Mouse (Mus musculus): Measurements from ENCODE around the gene Dpf1.
A peak's percentile ranks its signal among the peaks of the same experiment; 100 is the strongest.

The Dpf1 gene

DNA sequence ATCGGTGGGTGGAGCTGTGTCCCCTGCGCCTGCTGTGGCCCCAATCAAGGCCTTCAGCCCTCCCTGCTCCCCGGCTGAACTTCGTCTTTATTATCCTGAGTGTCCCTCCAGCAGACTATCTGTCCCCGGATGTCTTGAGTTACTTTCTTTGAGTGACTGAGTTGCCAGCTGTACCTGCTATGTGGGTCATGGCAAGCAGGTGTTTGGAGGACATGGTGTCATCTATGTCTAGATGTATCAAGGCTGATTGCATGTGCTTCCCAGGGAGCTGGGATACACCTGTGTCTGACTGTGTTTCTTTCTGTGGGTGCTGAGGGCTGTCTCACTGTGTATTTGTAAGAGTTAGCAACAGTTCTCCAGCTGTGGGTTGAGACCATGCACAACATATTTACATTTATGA, 6.0 kb downstream of the Dpf1 start:
- no peak for DNase-seq (ENCODE audit: low spot score in 2 of 2)

DNA sequence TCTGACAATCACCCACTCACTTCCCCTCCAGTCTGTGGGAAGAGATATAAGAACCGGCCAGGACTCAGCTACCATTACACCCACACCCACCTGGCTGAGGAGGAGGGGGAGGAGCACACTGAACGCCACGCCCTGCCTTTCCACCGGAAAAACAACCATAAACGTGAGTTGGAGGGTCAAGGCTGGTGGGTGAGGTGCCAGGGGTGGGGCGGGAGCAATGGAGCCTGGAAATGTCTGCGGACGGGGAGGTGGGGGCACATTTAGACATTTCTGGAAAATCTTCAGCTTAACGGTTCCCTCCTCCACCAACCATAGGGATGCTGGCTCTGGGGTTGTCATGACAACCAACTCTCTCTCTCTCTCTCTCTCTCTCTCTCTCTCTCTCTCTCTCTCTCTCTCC, 9.3 kb downstream of the Dpf1 start:
- DNase-seq (ENCODE audit: low spot score in 2 of 2): no peak

GRCm38 (mm10) chr7:29313572-29314261, 10.0 kb downstream of the Dpf1 start:
- DNase-seq (ENCODE audit: low spot score in 2 of 2): no peak

DNA sequence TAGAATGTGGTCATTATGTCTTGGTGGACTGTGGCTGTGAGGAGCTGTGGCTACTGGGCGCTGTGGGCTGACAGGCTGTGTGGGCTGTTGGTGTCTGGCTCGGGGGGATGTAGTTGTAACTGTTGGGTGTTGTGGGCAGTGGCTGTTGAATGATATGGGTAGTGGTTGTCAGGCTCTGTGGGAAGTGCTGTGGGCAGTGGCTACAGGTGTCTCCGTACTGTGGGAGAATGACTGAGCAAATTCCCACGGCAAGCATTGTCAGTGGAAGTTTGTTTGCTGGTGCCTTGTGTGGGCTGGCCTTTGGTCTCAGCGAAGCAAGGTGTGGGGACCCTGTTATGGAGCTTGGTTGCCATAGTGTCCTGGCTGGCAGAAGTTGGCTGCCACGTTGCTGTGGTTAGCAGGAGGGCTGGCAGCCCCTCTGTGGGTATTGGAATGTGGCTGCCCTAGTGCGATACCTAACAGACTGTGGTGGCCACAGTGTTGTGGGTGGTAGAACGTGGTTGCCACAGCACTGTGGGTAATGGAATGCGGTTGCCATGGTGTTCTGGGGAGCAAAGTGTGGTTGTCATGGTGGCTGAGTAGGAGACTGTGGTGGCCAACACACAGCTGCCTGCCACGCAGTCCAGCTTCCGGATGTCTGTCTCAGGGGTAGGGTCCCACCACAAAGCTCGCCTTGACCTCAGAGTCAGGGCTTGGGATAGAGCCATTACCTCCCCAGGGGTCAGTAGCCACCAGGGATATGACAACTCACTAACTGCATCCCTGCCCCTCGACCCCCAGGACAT, 11.3 kb downstream of the Dpf1 start:
- no peak for DNase-seq (ENCODE audit: low spot score in 2 of 2)

- DNase-seq (ENCODE audit: low spot score in 2 of 2): no peak
Measured at GRCm38 (mm10) chr7:29316137-29316734, 12.5 kb downstream of the Dpf1 start.

DNA sequence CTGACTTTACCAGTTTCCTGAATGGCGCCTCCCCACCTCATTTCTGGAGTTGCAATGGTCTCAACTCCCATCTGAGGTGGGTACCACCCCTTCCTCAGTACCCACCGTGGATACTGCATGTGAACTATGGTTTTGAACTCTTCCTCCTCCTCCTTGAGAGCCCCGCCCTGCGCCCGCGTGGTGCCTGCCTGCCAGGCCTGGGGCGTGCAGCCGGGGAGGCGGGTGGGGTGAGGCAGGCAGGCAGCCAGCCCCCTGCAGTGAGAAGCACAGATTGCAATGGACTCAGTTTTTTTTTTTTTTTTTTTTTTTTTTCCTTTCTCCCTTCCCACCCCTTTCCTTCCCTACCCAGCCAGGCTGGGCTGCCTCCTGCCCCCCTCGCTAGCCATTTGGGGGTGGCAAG, 13.2 kb downstream of the Dpf1 start:
- peak in 1 of 2 experiments; percentile 60 for DNase-seq (ENCODE audit: low spot score in 2 of 2)

- DNase-seq (ENCODE audit: low spot score in 2 of 2): peak; percentile 69 to 75
Measured at GRCm38 (mm10) chr7:29317558-29317957, 13.8 kb downstream of the Dpf1 start.

DNA sequence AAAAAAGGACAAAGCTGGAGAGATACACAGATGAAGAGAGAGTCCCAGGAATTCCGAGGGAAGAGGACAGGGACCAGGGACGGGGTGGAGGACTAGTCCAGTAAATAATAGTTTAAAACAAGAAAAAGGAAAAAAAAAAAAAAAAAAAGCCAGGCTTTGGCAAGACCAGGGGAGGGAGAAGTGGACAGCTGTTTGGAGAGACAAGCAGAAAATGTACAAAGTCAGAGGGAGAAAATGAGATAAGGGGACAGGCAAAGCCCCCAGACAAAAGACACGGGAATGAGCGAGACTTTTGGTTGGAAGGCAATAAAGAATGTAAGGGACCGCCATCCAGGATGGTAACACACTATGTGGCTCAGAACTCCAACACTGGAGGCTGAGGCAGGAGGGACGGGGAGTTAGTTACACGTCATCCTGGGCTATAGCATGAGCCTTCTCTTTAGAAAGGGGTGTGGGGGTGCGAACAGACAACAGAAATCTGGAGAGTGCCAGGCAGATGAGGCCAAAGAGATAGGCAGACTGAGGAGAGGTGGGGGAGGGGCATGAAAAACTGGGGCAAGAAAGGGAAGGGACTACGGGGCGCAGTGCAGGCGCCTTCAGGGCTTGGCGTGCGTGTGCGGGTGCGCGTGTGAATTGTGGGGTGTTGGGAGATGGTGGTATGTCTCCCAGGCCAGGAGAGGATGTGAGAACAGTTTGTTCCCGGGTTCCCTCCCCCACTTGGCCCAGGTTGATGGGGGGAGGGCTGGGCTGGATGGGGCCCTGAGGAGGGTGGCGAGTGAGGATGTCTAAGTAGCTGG, 14.6 kb downstream of the Dpf1 start:
- peak in 1 of 2 experiments; percentile 77 for DNase-seq (ENCODE audit: low spot score in 2 of 2)

GRCm38 (mm10) chr7:29319337-29320307, 15.9 kb downstream of the Dpf1 start:
- no peak for DNase-seq (ENCODE audit: low spot score in 2 of 2)

- no peak for DNase-seq (ENCODE audit: low spot score in 2 of 2)
Measured at GRCm38 (mm10) chr7:29327087-29327486, 23.3 kb downstream of the Dpf1 start.

DNA sequence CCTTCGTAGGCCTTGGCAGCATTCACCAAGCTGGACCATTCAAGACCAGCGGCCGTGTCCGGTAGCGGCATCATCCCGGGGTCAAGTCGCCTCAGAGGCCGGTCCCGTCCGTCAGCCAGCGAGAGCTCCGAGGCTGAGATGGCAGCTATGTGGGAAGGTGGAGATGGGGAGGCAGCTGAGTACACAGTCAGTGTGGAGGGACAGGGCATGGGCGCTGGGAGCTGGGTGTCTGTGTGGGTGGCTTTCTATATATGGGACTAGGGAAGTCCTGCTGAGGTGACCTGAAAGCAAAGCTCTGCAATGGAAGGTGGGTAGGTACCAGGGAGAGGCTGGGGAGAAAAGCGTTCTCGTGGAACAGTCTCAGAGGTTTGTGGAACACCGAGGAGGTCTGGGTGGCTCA, 25.2 kb downstream of the Dpf1 start:
- no peak for DNase-seq (ENCODE audit: low spot score in 2 of 2)

GRCm38 (mm10) chr7:29334156-29334555, 30.4 kb downstream of the Dpf1 start:
- DNase-seq (ENCODE audit: low spot score in 2 of 2): no peak

- DNase-seq (ENCODE audit: low spot score in 2 of 2): no peak
Measured at GRCm38 (mm10) chr7:29335276-29335675, 31.5 kb downstream of the Dpf1 start.

DNA sequence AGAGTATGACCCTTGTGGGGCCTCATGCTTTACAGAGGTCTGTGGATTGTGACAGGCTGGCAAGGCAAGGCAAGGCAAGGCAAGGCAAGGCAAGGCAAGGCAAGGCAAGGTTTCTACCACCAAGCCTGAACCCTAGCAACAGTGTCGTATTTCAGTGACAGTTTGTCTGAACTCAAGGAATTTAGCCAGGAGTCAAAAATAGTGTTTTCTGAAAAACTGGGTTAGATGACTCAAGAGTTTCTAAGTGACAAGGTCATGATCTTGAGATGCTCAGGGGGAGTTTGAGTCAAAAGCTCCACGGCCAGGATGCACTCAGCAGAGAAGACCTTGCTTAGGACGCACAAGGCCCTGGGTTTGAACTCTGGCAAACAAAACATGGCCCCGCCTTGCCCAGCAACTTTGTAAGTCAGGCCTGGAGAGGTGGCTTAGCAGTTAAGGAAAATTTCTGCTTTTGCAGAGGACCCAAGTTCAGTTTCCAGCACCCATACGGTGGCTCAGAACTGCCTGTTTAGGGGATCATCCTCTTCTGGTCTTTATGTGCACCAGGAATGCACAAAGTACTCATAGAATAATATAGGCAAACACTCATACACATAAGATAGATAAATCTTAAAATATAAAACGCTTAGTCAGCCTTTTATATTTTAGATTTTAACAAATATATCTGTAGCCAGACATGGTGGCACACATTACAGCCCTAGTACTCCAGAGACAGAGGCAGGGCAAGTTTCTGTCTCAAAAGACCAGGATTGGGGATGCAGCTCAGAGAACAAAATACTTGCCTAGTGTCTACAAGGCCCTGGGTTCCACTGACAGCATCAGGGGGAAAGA, 32.3 kb downstream of the Dpf1 start:
- DNase-seq (ENCODE audit: low spot score in 2 of 2): no peak

DNA sequence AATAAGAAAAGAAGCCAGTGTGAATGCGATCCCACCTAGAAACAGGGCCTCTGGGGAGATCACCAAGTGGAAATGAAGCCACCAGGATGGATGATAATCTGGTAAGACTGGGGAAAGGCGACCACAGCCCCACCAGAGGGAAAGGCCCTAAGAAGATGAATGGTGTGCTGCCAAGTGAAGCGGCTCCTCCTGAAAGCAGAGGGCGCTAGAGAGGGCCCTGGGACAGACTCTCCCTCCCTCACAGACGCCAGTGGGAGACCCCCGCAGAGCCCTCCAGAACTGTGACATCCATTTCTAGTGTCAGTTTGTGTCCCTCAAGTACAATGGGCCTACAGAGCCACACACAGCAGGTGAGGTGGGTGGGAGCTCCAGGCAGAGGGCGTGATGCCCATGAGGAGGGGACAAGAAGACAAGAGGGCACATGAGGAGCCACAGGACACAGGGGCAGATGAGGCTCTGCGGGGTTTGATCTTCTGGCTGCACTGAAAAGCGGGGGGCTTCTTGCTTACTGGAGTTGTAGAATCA, 33.1 kb downstream of the Dpf1 start:
- DNase-seq (ENCODE audit: low spot score in 2 of 2): no peak

DNA sequence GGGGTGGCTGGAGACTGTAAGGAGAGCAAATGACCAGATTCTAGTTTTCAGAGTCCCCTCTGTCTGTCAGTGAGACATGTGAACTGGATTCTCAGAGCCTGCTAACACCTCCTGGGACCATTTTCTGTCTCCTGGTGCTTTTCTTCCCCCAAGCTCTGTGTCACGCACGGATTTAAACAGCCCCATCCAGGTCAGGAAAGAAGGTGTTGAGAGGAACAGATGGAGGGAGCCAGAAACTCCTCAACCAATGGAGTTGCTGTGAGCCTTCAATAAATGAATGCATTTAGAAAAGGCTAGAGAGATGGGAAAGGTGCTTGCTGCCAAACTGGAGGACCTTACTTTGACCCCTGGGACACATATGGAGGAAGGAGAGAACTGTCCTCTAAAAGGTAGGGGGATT, 34.0 kb downstream of the Dpf1 start:
- no peak for DNase-seq (ENCODE audit: low spot score in 2 of 2)

DNA sequence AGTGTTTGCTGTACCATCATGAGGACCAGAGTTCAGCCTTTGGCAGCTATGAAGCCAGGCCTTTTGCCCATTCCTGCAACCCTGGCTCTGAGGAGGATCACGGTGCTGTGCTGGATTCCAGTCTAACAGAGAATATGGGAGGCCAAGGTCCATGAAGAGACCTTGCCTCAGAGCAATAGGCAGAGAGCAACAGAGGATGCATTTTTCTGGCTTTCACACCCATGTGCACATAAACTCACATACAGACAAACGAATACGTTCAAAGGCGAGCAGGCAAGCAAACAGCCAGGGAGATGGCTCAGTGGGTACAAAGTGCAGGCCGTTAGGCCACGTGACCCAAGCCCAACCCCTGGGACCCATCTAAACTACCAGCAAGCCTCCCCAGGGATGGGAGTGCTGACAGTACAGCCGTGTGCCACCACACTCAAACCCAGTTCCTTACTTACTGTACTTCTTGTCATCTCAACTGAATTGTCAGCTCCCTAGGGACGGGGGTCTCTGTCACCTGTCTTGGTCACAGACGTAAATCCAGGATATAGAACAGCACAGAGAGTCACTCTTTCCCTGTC, 34.7 kb downstream of the Dpf1 start:
- DNase-seq (ENCODE audit: low spot score in 2 of 2): no peak

DNA sequence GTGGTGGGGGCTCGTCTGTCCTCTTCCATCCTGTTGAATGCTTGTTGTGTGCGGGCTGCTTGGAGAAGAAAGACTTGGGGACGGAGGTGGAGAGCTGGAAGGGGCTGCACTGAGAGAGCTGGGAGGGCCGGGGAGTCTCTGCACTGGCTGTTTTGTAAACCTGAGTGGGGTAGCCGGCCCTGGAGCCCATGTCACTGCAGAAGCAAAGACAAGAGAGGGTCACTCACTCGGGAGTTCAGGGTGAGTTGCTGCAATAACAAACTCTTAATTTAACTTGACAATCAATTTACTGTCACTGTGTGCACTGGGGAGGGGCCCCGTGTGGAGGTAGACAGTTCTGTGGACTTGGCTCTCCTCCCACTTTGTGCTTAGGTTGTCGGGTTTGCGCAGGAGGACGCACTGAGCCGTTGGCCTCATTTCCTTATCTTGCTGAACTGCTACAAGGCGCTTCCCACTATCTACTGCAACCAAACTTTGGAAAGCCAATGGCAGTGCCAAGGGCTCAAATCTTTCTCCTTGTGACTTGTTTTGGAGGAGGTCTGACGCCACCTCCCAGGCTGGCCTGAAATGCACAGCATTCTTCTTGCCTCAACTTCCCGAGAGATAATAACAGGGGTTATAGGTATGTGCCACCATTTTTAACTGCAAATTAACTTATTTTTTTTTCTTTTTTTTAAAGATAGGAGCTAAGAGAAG, 35.4 kb downstream of the Dpf1 start:
- no peak for DNase-seq (ENCODE audit: low spot score in 2 of 2)

GRCm38 (mm10) chr7:29340247-29340646, 36.5 kb downstream of the Dpf1 start:
- DNase-seq (ENCODE audit: low spot score in 2 of 2): no peak

Data from urinary bladder, postnatal 4 days (tissue).